Mouse (Mus musculus) R1 (cell line): Measurements from ENCODE around the gene Cd83.

Source experiments
- DNase-seq: peaks from one replicate; pipeline ENCODE4 v3.0.0-alpha.2; 2018; ENCODE audit warnings: low read depth, low spot score

Gene Cd83

GRCm38 (mm10) chr13:43784725-43785711 is at the start of gene Cd83:
Gene Cd83 (plus strand): TSS chr13:43784775.
- peak; percentile 37 for DNase-seq

- DNase-seq: peak; percentile 92
Measured at GRCm38 (mm10) chr13:43739598-43740275, 44.8 kb upstream of the Cd83 start.

- DNase-seq: no peak
Measured at GRCm38 (mm10) chr13:43740276-43740608, 44.3 kb upstream of the Cd83 start.

GRCm38 (mm10) chr13:43742677-43743076 is 41.9 kb upstream of the Cd83 start:
- DNase-seq: peak; percentile 28

- DNase-seq: no peak
Measured at GRCm38 (mm10) chr13:43744259-43744658, 40.3 kb upstream of the Cd83 start.

GRCm38 (mm10) chr13:43750301-43750700 is 34.3 kb upstream of the Cd83 start:
- DNase-seq: no peak

GRCm38 (mm10) chr13:43750966-43751365 is 33.6 kb upstream of the Cd83 start:
- DNase-seq: no peak

GRCm38 (mm10) chr13:43752407-43752806 is 32.2 kb upstream of the Cd83 start:
- no peak for DNase-seq

- no peak for DNase-seq
Measured at GRCm38 (mm10) chr13:43753652-43754051, 30.9 kb upstream of the Cd83 start.

- DNase-seq: no peak
Measured at GRCm38 (mm10) chr13:43754455-43755128, 30.0 kb upstream of the Cd83 start.

GRCm38 (mm10) chr13:43755573-43755972 is 29.0 kb upstream of the Cd83 start:
- DNase-seq: no peak

- DNase-seq: no peak
Measured at GRCm38 (mm10) chr13:43761156-43761855, 23.3 kb upstream of the Cd83 start.

- no peak for DNase-seq
Measured at GRCm38 (mm10) chr13:43762901-43763300, 21.7 kb upstream of the Cd83 start.

GRCm38 (mm10) chr13:43763301-43763994 is 21.1 kb upstream of the Cd83 start:
- DNase-seq: peak; percentile 16

- no peak for DNase-seq
Measured at GRCm38 (mm10) chr13:43763995-43764579, 20.5 kb upstream of the Cd83 start.

GRCm38 (mm10) chr13:43765293-43765814 is 19.2 kb upstream of the Cd83 start:
- DNase-seq: peak; percentile 21

GRCm38 (mm10) chr13:43766786-43767680 is 17.5 kb upstream of the Cd83 start:
- DNase-seq: no peak

- no peak for DNase-seq
Measured at GRCm38 (mm10) chr13:43773020-43773419, 11.6 kb upstream of the Cd83 start.

- DNase-seq: peak; percentile 63
Measured at GRCm38 (mm10) chr13:43773965-43774566, 10.5 kb upstream of the Cd83 start.
